Mouse (Mus musculus) kidney, adult 2 months (tissue): ENCODE measurements around the gene Sh2b1.

Experiments
- CTCF ChIP-seq: fragments of 200-500 bp; conservative IDR thresholded peaks from 2 replicates; pipeline ENCODE4 v1.5.1; 2011; ENCODE audit warnings: low read depth, mild to moderate bottlenecking, control low read depth, low read length, moderate library complexity, mixed read lengths; ENCODE audit not compliant: insufficient read depth, insufficient read length
- POLR2A ChIP-seq: fragments of 200-500 bp; IDR thresholded peaks from one replicate; pipeline ENCODE4 v1.6.1; 2011; ENCODE audit warnings: low read depth, low read length, control low read depth

DNA sequence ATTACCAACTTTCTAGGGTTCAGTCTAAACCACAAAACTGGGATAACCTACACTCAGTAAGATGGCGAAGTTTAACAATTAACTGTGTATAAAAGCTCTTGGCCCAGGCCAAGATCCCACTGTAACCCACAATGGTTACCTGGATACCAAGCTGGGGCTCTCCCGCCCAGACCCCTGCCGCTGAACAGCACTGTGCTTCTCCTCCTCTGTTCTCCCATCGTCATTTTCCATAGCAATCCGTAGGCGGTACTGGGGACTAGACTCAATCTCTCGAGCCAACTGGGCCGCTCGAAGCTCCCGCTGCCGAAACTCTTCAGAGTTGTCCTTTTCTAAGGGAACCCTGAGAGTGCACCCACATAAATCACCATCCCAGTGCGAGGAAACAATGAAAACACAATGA lies 22.7 kb upstream of the Sh2b1 start:
- TF ChIP-seq CTCF (no peak), POLR2A (no peak)
